Mouse (Mus musculus) CH12.LX (cell line): ENCODE results near the gene E4f1. TPM values are rescaled to one million over a fixed set of nuclear protein-coding genes. Genes with fewer than 3 reads are reported as not detected.

Experiments used
- DNase-seq: peaks from one replicate; pipeline ENCODE4 v3.0.0-alpha.2; 2013; ENCODE audit errors: extremely low read depth
- H3K27ac ChIP-seq: 2 replicates; pipeline ENCODE4 v1.5.1; 2012; ENCODE audit warnings: low read depth, mild to moderate bottlenecking, control low read depth, moderate library complexity; ENCODE audit not compliant: insufficient read depth
- H3K27me3 ChIP-seq: replicated peaks from 2 replicates; pipeline ENCODE3; 2012; ENCODE audit warnings: inconsistent platforms
- H3K36me3 ChIP-seq, 2 experiments: replicated peaks in 1 of 2; 2 replicates each; pipeline versions ENCODE3 to v1.6.1; 2012; ENCODE audit warnings: inconsistent platforms in 1 of 2, low read length in 1 of 2, mild to moderate bottlenecking in 1 of 2, mixed read lengths in 1 of 2, moderate library complexity in 1 of 2; ENCODE audit not compliant: control insufficient read depth in 1 of 2, insufficient read depth in 1 of 2
- H3K4me1 ChIP-seq, 2 experiments: 2 replicates each; pipeline ENCODE4 v1.6.1; 2012; ENCODE audit warnings: inconsistent platforms in 1 of 2, moderate library complexity in 1 of 2; ENCODE audit not compliant: insufficient read depth in 2 of 2, control insufficient read depth in 1 of 2
- H3K4me2 ChIP-seq: 2 replicates; pipeline ENCODE4 v1.6.1; 2012; ENCODE audit warnings: low read depth, mild to moderate bottlenecking, control low read depth; ENCODE audit not compliant: poor library complexity, insufficient read depth, severe bottlenecking
- H3K4me3 ChIP-seq, 3 experiments: fragments of 150-350 bp in 1 of 3; sonication (generic) in 1 of 3; replicated peaks in 1 of 3; 2 replicates each; pipeline versions ENCODE3 to v1.5.1; 2011 to 2012; ENCODE audit warnings: low read depth in 2 of 3, low read length in 2 of 3, mild to moderate bottlenecking in 2 of 3, moderate library complexity in 2 of 3, control low read depth in 1 of 3, improper control_type of control experiment in 1 of 3, inconsistent platforms in 1 of 3, mixed read lengths in 1 of 3; ENCODE audit not compliant: poor library complexity in 1 of 3
- H3K79me2 ChIP-seq: replicated peaks from 2 replicates; pipeline ENCODE4 v1.6.1; 2012; ENCODE audit warnings: mild to moderate bottlenecking, moderate library complexity; ENCODE audit not compliant: control insufficient read depth, poor library complexity, insufficient read depth, severe bottlenecking; ENCODE audit errors: extremely low read depth
- H3K9ac ChIP-seq: 2 replicates; pipeline ENCODE4 v1.6.1; 2012; ENCODE audit warnings: low read depth, mild to moderate bottlenecking, control low read depth, moderate library complexity; ENCODE audit not compliant: insufficient read depth
- H3K9me3 ChIP-seq: replicated peaks from 2 replicates; pipeline ENCODE3; 2012; ENCODE audit warnings: low read length, inconsistent platforms, mixed read lengths
- BHLHE40 ChIP-seq: IDR thresholded peaks from 2 replicates; pipeline ENCODE4 v1.6.1; 2011; ENCODE audit warnings: mild to moderate bottlenecking, low read depth, low read length, improper control_type of control experiment
- CHD1 ChIP-seq: IDR thresholded peaks from 2 replicates; pipeline ENCODE4 v1.6.1; 2012; ENCODE audit warnings: low read depth, low read length, improper control_type of control experiment, inconsistent platforms
- CHD2 ChIP-seq: IDR thresholded peaks from 2 replicates; pipeline ENCODE4 v1.6.1; 2011; ENCODE audit warnings: low read length, improper control_type of control experiment
- CTCF ChIP-seq, 2 experiments: IDR thresholded peaks in 1 of 2; conservative IDR thresholded peaks in 1 of 2; 2 replicates each; pipeline ENCODE4 v1.5.1; 2011 to 2012; ENCODE audit warnings: low read depth in 2 of 2, low read length in 2 of 2, improper control_type of control experiment in 1 of 2, inconsistent platforms in 1 of 2, mild to moderate bottlenecking in 1 of 2, moderate library complexity in 1 of 2
- EP300 ChIP-seq: IDR thresholded peaks from 2 replicates; pipeline ENCODE4 v1.6.1; 2011; ENCODE audit warnings: low read length, improper control_type of control experiment
- ETS1 ChIP-seq: conservative IDR thresholded peaks from 2 replicates; pipeline ENCODE4 v1.6.1; 2012; ENCODE audit warnings: low read depth, mild to moderate bottlenecking, inconsistent platforms, low read length, improper control_type of control experiment, moderate library complexity
- GABPA ChIP-seq: IDR thresholded peaks from 2 replicates; pipeline ENCODE4 v1.6.1; 2012; ENCODE audit warnings: low read depth, low read length, improper control_type of control experiment, inconsistent platforms; ENCODE audit not compliant: insufficient replicate concordance
- MAZ ChIP-seq: IDR thresholded peaks from 2 replicates; pipeline ENCODE4 v1.6.1; 2012; ENCODE audit warnings: low read depth, mild to moderate bottlenecking, inconsistent platforms, low read length, improper control_type of control experiment, moderate library complexity
- MEF2A ChIP-seq: IDR thresholded peaks from 2 replicates; pipeline ENCODE4 v1.6.1; 2014; ENCODE audit warnings: low read depth, mild to moderate bottlenecking, inconsistent platforms, low read length, improper control_type of control experiment, borderline replicate concordance
- PAX5 ChIP-seq: IDR thresholded peaks from 2 replicates; pipeline ENCODE4 v1.6.1; 2012; ENCODE audit warnings: low read length, inconsistent platforms, mixed read lengths
- POLR2A ChIP-seq: IDR thresholded peaks from 2 replicates; pipeline ENCODE4 v1.6.1; 2011; ENCODE audit warnings: low read depth, mild to moderate bottlenecking, improper control_type of control experiment, low read length
- POLR2AphosphoS2 ChIP-seq: IDR thresholded peaks from 2 replicates; pipeline ENCODE4 v1.6.1; 2011; ENCODE audit warnings: low read depth, low read length, improper control_type of control experiment
- RAD21 ChIP-seq: IDR thresholded peaks from 2 replicates; pipeline ENCODE4 v1.6.1; 2011; ENCODE audit warnings: low read depth, mild to moderate bottlenecking, low read length, improper control_type of control experiment, moderate library complexity
- SIN3A ChIP-seq: IDR thresholded peaks from 2 replicates; pipeline ENCODE4 v1.6.1; 2012; ENCODE audit warnings: low read length, improper control_type of control experiment, inconsistent platforms
- SMC3 ChIP-seq: IDR thresholded peaks from 2 replicates; pipeline ENCODE4 v1.6.1; 2011; ENCODE audit warnings: low read depth, low read length, improper control_type of control experiment
- TBP ChIP-seq: conservative IDR thresholded peaks from 2 replicates; pipeline ENCODE4 v1.6.1; 2011; ENCODE audit warnings: low read depth, low read length, improper control_type of control experiment
- TCF12 ChIP-seq: IDR thresholded peaks from 2 replicates; pipeline ENCODE4 v1.6.1; 2014; ENCODE audit warnings: low read depth, mild to moderate bottlenecking, inconsistent platforms, low read length, improper control_type of control experiment
- USF1 ChIP-seq: IDR thresholded peaks from 2 replicates; pipeline ENCODE4 v1.6.1; 2014; ENCODE audit warnings: low read depth, mild to moderate bottlenecking, inconsistent platforms, low read length, improper control_type of control experiment
- ZC3H11A ChIP-seq: IDR thresholded peaks from 2 replicates; pipeline ENCODE4 v1.6.1; 2012; ENCODE audit warnings: low read depth, mild to moderate bottlenecking, inconsistent platforms, low read length, improper control_type of control experiment
- ZKSCAN1 ChIP-seq: IDR thresholded peaks from 2 replicates; pipeline ENCODE4 v1.6.1; 2012; ENCODE audit warnings: low read depth, inconsistent platforms, low read length, improper control_type of control experiment, borderline replicate concordance
- ZNF384 ChIP-seq: IDR thresholded peaks from 2 replicates; pipeline ENCODE4 v1.6.1; 2012; ENCODE audit warnings: low read depth, low read length, improper control_type of control experiment, inconsistent platforms
- dilution Hi-C: fragments of 300-500 bp; cut with MboI; formaldehyde crosslinking; loops from 2 replicates; pipeline ENCODE4 v1.14.3; 2020; ENCODE audit warnings: low sequenced_read_pairs; ENCODE audit not compliant: extremely low pct_unique_long_range_greater_than_20kb, extremely low pct_ligation_motif_present
- in situ Hi-C: fragments of 300-500 bp; cut with MboI; formaldehyde crosslinking; loops from 3 replicates; pipeline ENCODE4 v1.14.3; 2019; ENCODE audit warnings: low sequenced_read_pairs, low pct_ligation_motif_present, low pct_unique_long_range_greater_than_20kb, mixed read lengths
- polyA plus RNA-seq: library from polyadenylated mRNA; unstranded; fragments of >175 nt; gene quantifications from 2 replicates; pipeline ENCODE4 v1.2.1, GENCODE M21; 2012; ENCODE audit warnings: low read depth; ENCODE audit not compliant: insufficient read length
- total RNA-seq, 2 experiments: library from RNA; depleted of rRNA; stranded (reverse); fragments of 300-350 nt in 1 of 2; fragments of >200 nt in 1 of 2; gene quantifications; 2 replicates each; pipeline ENCODE4 v1.2.3; 2012 to 2014

The E4f1 gene
- total and polyA plus RNA-seq, 3 experiments, result 10.2 to 22.7 (median 16.2) TPM

DNA sequence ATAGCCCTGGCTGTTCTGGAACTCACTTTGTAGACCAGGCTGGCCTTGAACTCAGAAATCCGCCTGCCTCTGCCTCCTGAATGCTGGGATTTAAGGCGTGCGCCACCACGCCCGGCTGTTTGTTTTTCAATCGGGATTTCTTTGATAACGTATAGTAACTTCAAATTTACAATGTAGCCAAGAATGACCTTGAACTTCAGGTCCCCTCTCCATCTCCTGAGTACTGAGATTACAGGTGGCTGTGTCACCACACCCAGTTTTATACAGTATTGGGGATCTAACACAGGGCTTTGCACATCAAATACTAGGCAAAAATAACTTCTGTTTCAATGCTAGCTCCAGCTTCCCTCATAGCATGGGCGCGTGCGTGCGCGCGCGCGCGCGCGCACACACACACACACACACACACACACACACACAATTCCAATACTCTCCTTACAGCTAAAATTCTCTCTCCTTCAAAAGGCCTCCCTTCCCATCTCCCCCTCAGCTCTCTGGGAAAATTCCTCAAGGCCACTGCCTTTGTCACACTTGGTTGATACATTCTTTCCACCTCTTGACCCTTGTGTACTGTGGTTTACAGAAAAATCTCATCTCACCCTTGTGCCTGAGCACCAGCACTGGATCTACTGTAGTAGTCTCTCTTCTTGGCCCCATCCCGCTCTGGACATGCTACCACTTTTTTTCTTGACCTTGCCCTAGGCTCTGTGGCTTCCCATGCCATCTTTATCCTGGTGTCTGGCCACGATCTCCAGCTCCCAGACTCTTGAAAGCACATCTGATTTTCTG, 11.1 kb upstream of the E4f1 start:
- dilution Hi-C loops, result no loop called here
- Histone ChIP-seq H3K9me3 (no peaks in the 10 kb centered on the region), H3K27me3 (peaks cover 8% of the 10 kb centered on the region), H3K79me2 (no peaks in the 10 kb centered on the region), H3K36me3 (peaks cover 11 to 17% of the 10 kb centered on the region in 2 experiments), H3K4me3 (no peak overlapping the region), H3K4me1 (peaks cover 12 to 26% of the 10 kb centered on the region in 2 experiments; a peak in 3 of 4 replicates), H3K4me2 (no peak overlapping the region), H3K27ac (no peak overlapping the region), H3K9ac (no peak overlapping the region)
- in situ Hi-C loops, result no loop called here
- TF ChIP-seq CHD2 (no peak), GABPA (no peak), MAZ (no peak), TBP (no peak), ETS1 (no peak), SIN3A (no peak), EP300 (no peak), CTCF (conservative IDR thresholded peaks at IDR 0.05 in 1 of 2, IDR thresholded peaks at IDR 0.05 in 1 of 2; ENCODE audit: low read depth in 2 of 2, low read length in 2 of 2) (no peak), ZC3H11A (no peak), ZKSCAN1 (no peak), TCF12 (no peak), USF1 (no peak), ZNF384 (no peak), MEF2A (no peak)
- no peak for DNase-seq

DNA sequence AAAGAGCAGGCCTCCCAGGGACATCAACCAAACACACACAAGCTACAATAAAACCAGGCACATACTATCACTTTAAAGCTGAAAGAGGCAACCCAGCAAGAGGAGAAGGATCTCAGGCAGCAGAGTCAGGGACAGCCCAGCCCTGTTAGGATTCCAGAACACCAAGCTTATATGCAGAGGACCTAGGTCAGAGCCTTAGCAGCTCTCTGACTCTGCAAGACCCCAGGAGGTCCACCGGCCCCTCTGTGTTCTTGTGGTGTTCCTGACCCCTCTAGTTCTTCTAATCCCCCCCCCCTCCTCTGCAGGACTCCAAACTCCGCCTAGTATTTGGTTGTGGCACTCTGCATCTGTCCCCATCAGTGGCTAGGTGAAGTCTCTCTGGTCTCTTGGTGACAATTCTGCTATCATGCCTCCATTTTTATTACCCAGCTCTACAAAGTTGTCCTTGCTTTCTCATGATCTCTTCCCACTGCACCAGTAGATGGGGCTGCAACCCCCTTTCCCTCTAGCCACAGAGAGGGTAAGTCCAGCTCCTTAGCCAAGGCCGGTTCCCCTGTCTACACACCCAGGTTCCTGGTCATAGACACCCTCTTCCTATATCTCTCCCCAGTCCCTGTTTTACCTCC, 10.2 kb upstream of the E4f1 start:
- Histone ChIP-seq H3K9ac (no peak overlapping the region), H3K4me3 (no peak overlapping the region), H3K9me3 (no peaks in the 10 kb centered on the region), H3K36me3 (peaks cover 20 to 26% of the 10 kb centered on the region in 2 experiments), H3K79me2 (no peaks in the 10 kb centered on the region), H3K4me2 (no peak overlapping the region), H3K27me3 (peaks cover 3% of the 10 kb centered on the region), H3K4me1 (peaks cover 9 to 23% of the 10 kb centered on the region in 2 experiments; a peak in 3 of 4 replicates), H3K27ac (no peak overlapping the region)
- dilution Hi-C loops, result no loop called here
- DNase-seq, result peak; percentile 43
- TF ChIP-seq BHLHE40 (no peak), TCF12 (no peak), POLR2A (no peak), POLR2AphosphoS2 (no peak), RAD21 (peak; percentile 39), SMC3 (peak; percentile 27), CTCF (conservative IDR thresholded peaks at IDR 0.05 in 1 of 2, IDR thresholded peaks at IDR 0.05 in 1 of 2; ENCODE audit: low read depth in 2 of 2, low read length in 2 of 2) (peak in 1 of 2 experiments; percentile 60; a peak in 2 of 4 replicates), PAX5 (no peak), ETS1 (no peak), CHD1 (no peak)
- TF ChIP-seq, all 38 proteins: peak for 3
- in situ Hi-C loops, result no loop called here
